Mouse (Mus musculus) cerebellum, adult 11 months (tissue): ENCODE measurements at regions not wholly inside any gene's neighbourhood (a gene's known extent, or its start where the extent isn't known, plus 50 kb on each side); places are given as distances from the start of the nearest gene placed in this dataset.
A peak's percentile ranks its signal among the peaks of the same experiment; 100 is the strongest.

Source experiments
- DNase-seq: peaks from one replicate; pipeline ENCODE4 v3.0.0; 2022

DNA sequence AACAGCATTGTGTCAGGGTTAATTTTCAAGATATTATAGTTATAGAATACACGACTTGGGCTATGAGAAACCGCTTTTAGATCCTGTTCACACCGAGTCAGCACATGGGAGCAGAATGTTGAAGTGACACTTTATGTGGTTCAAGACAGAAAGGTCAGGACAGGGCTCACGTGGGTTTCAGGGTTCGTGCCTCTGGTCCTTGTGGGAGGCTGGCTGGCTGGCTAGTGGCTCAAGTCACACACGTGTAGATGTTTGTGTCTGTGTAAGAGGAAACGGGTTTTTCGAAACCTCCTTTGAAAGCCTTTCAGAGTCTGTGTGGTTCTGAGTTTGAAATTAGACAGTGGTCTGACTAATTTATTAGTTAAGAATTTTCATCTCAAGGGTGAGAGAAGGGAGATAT is 255.3 kb downstream of the Foxa2 start:
- DNase-seq, result no peak

DNA sequence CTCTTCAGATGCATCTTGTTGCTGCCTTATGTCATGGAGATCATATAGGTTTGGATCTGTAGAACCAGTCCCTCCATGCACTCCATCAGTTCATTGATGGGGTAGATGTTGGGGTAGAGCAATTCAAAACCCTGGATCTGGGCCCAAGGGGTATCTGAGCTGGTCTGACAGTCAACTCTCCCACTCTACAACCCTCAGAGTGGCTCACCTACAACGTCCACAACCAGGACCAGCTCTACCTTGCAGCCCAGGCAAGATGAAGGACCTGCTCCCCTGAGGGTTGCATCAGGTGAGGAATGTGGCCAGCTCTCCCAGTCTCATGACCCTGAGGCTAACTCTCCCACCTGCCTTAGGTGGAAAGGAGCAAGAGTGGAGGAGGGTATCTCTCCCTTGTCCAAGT is 256.9 kb downstream of the Foxa2 start:
- no peak for DNase-seq

DNA sequence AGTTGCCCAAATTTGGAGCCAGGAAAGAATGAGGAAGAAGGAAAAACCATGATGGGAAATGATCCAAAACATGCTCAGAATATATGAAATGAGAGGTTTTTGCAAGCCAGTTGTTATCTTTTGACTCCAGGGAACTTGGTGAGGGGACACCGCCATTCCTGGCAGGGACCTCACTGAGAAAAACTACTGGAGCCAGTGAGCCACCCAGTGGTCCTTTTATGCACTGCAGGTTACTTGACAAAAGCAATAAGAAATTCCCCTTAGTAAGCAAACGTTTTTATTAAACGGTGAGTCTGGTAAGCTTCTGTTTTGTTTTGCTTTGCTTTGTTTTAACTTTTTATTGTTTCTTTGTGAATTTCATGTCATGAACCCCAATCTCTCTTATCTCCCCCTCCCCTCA is 257.5 kb downstream of the Foxa2 start:
- no peak for DNase-seq

DNA sequence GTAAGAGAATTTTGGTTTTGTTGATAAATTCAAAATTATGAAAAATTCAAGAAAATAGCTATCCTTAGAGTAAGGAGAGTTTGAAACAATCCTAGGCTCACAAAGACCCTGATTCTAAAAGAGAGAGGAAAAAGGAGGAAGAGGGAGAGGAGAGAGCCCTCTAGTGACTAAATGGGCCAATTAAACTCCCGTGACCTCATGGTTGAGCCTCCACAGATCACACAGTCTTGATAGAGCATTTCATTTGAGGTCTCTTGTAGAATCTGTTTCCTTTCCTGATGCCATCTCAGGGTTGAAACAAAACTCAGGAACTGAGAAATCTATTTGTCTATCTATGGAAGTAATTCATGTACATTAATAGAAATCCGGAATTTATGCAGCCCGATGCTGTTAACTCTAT is 258.8 kb downstream of the Foxa2 start:
- no peak for DNase-seq

DNA sequence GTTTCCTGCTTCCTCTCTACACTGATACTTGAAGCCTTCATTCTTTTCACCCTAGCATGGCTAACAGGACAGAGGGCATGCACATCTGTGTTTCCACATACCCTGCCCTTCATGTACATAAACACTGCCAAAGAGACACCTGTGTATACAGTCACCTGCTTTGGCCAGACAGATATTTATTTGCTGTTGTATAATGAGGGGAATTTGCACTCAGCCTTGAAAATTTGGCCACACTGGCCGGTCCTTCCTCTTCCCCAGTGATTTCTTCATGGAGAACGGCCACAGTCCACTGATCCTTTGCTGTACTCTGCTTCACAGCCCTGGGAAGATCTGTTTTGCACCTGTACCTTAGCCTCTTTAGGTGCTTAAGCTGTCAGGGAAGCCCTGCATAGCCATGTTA is 264.3 kb downstream of the Foxa2 start:
- DNase-seq, result no peak

DNA sequence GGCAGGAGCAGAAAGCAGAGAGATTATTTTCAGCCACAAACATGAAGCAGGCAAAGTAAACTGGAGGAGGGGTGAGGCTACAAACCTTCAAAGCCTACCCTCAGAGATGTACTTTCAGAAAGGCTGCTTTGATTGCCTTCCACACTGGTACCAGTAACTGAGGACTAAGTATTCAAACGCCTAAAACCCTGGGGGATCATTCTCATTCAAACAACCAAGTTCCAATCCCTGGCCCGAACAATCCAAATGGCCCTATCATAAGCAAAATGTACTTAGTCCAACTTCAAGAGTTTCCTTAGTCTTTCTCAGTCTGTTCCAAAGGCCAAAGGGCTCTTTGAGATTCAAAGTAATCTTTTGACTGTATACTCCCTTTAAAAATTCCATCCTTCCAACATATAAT is 270.5 kb downstream of the Foxa2 start:
- no peak for DNase-seq

DNA sequence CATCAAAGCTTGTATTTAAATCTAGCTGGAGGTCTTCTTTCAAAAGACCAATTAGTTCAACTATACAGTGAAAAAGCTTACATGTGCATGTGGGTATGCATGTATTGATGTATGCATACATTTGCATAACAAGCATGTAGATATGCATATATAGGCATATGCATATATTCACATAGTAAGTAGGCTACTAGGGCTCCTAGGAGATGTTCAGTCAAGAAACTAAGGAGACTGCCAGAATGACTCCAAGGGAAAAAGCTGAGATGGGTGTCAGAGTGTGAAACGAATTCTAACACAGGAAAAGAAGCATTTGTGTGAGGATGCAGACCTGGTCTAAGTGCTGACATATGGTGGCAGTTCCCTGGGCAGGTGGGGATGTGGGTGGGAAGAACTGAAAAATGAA is 274.2 kb downstream of the Foxa2 start:
- no peak for DNase-seq

DNA sequence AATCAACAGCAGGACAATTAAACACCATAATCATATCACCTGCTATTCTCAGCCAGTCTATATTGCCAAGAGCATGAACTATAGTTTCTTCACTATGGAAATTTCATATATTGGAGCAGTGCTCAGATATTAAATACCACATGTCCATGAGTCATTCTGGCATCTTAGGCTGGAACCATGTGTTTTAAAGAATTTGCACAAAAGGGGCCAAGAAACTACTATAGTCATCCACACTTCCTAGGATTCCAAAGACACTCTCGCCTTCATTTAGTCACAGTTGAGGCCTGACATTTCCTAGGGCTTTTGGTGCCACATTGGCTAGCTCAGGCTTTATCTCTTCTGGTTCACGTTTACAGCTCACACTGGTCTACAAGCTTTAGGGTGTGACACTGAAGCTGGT is 293.7 kb downstream of the Foxa2 start:
- no peak for DNase-seq

DNA sequence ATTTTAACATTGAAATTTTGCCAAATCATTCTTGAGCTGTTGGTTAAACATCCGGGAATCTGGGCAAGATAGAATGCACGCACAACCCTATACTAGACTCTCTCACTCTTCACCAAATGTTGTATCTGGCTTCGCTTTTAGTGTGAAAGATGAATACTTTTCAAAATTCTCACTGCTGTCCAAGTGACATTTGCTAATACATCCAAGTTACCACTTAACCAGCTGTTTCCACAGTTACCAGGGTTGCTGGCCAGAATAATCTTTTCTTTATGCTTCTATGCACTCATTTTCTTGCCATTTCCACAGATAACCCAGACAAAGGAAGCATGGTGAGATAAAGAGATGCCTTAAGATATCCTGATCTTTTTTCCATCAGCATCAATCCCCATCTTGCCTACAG is 294.9 kb downstream of the Foxa2 start:
- no peak for DNase-seq

DNA sequence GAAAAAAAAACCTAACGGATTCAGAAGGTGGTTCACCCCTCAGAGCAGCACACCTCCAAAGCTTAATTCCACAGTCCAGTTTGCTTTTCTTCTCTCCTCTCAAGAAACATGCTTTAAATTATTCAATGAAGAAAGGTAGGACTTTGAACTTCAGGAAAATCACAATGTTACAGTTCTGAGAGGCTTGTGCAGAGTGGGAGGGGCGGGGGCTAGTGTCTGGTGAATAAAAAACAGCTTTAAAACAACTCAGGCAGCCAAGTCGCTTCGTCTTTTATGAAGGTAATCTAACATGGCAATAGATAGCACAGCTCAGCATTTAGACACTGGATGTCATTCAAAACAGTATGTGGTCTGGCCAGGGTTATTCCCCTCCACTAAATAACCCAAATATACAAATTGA is 298.8 kb downstream of the Foxa2 start:
- DNase-seq, result no peak

DNA sequence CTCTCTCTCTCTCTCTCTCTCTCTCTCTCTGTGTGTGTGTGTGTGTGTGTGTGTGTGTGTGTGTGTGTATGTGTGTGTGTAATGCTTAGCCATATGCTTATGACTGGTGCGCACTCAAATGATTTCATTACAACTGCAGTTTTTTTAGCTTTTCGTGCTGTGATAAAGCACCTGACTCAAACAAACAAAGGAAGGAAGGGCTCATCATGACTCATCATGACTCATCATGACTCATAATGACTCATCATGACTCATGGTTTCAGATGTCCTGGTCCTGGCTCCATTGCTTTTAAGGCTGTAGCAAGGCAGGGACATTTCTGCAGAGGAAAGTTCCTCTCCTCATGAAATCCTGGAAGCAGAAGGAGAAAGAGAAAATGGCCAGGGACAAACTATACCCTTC is 302.9 kb downstream of the Foxa2 start:
- no peak for DNase-seq

DNA sequence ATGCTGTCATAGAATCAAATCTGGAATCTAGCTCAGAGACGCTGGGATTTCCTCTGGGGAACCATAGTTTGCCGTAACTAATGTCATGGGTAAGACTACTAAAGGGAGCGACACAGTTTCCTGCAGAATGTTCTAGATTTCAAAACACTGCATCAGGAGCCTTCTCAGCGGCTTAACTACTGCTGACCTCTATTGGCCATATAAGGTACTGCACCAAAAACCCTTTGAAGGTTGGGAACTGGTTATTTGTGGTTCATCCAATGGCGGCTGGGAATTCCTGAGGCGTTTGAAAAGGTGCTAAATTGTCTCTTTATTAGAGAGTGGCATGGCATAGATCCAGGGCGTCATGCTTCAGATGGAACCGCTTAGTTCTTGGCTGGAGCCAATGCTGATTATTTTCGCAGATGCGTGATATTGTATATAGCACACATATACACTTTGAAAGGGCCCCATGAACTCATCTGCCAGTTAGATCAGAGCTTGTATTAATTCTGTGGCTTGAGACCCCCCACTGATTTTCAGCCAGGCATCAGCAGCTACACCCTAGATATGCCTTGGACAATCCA is 308.4 kb downstream of the Foxa2 start:
- peak; percentile 4 for DNase-seq

DNA sequence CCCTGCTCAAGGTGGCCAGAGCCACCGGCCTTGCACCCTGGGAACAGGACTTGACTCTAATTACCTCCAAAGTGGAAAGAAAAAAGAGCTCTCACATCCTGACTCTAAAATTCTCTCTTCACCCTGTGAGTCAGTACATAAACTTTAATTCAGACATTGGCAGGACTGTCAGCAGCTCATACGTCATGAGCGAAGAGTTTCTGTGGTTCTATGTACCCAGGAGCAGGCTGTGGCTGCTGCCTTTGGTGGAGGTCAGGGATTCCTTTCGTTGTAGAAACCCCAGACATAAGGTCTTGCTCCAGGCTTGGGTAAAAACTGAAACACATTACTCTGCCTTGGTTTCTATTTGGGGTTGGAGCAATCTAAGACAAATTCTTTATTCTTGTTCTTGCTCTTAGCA is 319.4 kb downstream of the Foxa2 start:
- DNase-seq, result no peak

DNA sequence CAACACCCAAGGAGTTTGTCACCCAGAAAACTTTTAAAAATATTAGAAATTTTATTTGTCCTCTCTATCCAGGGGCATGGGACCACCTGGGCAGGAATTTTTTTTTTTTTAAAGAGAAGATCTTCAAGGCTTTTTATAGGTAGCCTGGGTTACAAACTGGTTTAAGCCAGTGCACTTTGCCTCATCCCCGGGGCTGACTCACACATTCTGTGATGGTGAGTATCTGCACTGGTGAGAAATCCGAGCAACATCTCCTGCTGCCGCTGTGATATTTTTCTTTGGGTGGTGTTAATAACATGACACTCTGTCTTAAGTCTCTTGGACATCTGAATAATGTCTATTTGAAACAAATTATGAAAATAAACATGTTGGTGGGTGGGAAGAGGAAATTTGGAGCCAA is 327.8 kb downstream of the Foxa2 start:
- no peak for DNase-seq

DNA sequence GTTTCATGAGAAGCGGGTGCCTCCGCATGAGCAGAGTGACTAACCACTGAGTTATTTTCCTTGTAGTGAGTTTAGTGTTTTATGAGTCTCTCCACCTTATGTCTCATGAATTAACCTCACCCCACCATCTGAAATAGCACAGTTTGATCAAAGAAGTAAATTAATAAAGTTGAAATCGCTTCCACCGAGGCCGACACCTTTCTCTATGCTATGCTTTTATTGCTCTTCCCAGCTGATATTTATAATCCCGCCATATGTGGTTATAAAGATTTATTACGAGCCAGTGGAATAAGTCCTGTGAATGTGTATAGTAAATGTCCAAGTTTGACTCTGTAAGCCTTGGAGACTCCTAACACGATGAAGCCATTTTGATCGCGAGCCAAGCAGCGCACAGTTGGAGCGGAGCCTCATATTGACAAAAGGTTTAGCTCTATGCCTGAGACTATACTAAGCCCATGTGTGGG is 329.3 kb downstream of the Foxa2 start:
- DNase-seq, result no peak

DNA sequence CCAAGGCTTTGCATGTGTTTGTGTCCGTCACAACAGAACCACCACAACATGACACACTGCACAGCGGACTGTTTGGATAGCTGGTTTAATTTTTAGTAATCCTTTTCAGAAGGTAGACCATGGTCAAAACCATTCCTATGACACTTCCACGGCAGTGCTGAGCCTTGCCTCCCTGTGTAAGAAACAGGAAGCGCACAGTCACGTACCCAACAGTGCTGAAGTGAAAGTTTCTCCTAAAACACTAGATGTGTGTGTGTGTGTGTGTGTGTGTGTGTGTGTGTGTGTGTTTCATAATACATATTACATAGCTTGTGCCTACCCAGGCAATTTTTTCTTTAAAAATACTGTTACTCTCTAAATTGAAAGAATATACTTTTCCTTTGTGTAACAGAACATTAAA is 331.0 kb downstream of the Foxa2 start:
- DNase-seq, result no peak

DNA sequence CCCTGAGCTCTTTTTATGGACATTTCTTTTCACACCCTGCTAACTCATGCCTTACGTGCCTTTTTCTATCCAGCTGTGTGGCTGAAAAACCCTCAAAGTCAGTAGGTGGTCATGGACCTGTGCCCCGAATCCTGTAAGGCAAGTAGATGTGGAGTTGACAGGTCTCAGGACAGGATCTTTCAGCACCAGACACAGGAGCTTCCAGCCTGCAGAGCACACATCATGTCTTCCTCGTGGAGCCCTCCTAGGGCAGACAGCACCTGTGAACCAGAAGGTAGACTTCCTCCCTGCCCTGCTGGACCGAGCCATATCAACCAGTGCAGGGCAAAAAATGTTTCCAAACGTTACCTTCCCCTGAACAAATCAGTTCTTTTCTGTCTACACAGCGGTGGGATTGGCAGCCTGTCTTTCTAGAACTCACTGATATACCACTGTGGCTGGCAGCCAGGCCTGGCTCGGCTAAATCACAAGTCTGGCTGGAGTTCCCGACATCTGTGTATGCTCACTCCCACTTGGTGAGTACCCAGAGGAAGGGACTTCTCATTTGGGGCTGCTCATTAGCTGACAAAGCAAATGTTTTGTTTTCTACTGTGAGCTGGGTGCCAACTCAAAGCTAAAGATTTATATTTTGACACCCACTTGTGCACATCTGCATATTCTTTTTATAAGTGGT is 336.0 kb downstream of the Foxa2 start:
- no peak for DNase-seq

DNA sequence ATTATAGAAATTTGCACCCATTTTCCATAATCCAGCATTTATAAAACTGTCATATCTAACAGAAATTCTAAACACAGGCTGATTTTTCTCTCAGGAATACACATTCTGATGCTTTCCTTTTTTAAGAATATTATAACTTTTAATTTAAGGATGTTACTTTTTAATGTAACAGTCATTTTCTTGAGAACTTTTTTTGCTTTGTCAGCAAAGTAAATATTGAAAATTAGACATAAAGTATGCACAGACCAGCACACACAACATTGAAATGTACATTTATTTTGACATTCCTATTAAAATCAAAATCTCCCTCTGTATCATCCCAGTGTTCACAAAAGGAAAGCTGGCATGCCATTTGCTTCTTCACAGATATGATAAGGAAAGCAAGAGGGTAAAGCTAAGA is 337.0 kb downstream of the Foxa2 start:
- no peak for DNase-seq

DNA sequence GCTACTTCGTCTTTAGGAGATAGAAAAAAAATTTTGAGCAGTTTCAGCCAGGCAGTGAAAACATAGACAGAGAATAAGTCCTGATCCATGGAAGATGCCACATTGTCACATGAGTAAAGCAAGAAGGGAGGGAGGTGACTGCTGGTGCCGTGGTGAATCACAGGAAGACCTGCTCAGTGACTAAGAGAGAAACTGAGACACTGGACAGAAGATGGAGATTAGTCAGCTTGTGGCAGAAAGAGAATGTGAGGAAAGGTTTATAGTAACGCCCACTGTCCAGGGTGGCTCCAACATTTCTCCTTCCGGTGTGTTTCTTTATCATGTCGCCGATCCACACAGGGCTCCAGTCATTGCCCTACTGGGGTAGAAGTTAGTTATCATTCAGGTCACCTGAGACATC is 339.6 kb downstream of the Foxa2 start:
- DNase-seq, result no peak

DNA sequence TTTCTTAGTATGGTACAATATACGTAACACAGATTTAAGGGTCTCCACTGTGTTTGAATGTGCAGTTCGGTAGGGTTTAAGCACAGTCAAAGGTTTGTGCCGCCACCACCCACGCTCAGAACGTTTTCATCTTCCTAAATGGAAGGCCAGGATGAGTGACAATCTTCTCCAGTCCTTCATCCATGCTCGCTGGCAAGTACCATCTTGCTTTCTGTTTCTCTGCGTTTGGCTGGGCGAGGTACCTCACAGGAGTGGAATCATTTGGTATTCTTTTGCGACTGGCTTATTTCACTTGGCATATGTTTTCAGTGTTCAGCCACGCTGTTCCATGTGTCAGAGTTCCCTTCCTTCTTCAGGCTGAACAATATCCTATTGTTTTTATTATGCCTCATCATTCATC is 342.3 kb downstream of the Pax1 start:
- no peak for DNase-seq

DNA sequence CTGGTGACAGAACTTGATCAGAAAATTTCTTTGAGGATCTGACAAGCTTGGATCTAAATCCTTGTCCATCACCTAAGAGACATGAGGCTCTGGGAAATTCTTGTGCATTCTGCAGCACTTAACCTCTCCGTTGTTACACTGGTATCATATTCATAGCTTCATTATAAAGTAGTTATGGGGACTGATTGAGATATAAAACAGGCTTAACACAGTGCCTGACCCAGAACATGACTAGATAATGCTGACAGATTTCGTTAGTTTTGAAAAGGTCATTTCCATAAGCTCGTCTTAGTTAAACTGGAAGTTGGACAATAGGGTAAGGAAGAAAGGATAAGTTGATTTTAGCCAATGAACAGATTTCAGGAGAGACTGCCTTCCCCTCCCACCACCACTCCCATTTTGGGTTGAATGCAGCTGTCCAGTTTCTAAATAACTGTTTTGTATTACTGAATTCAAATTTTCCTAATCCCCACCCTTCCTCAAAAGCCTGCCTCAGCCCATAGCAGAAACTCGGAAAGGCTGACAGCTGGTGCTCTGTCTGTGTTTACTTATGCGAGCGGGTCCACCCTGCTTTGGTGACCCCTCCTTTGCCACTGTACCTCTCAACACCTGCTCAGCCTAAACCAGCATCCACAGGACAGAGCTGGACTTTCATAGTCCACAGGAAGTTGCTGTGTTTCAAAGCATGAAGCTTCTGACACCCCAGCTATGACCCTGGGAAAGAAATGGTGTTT is 340.8 kb downstream of the Pax1 start:
- DNase-seq, result no peak

DNA sequence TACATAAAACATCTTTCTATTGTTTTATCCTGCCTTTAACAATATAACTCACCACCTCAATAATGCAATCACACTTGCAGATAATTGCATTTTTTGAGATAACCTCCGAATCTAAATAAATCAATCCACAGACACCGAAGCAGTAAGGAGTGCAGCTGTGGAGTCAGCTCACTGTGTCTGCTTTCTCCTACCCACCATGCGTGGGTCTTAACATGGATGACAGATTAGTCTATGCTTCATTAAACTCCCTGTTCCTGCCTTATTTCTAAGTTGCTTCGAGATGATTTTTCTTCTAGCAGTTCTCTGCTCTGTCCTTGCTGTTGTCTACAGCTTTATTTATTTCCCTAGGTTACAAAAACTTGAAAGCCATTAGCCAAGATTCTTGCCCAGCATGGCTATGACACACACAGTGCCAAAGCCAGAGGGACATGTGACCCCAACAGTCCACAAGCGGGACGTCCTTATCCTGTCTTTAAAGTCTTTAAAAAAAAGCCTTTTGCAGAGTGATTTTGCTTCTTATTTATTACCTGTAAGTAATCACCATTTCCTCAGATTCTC is 337.9 kb downstream of the Pax1 start:
- no peak for DNase-seq

DNA sequence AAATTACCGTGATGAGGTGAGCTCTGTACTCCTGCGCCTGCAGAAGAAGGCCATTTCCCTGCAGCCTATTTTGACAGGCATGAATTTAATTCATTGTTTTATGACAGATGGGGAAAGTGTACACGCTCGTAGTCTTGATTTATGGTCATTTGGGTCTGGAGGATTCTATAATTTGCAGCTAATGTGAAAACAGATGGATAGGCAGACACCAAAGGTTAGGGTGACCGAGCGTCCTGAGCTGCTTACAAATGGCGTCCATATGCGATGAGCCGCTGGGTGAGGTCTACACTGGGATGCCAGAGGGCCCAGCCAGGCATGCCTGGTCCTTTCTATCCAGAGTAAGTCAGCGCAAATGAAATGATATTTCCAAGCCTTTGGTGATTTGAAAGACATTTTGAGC is 330.2 kb downstream of the Pax1 start:
- no peak for DNase-seq

DNA sequence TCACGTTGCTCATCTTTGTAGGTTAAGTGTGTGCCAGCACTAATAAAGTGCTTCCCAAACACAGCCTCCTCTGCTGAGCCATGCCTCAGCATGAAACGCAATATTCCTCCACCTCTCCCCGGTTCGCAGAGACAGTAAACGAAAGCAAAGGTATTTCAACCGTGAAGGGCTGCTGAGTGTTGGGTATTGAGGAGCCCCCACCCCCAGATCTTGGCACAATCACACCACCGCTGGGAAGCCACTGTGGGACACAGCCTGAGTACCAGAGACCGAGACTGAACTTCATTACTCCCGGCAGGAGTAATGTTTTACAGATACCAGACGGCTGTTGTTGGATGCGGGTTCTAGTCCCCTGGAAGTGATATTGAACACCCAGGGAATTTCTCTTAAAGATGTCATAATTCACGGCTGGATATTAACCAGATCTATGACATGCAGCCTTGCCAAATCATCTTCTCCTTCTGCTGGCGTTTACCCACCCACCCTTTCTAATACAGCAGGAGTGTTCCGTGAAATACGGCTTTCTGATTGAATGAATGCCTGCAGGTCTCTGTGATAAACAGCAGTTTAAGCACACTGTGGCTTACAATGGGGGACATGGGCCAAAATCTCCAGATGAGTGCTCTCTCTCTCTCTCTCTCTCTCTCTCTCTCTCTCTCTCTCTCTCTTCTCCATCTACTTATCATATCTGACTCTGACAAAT is 328.9 kb downstream of the Pax1 start:
- no peak for DNase-seq
